Mouse (Mus musculus) layer of hippocampus, adult 9-10 months (tissue): Measurements from ENCODE around the gene Fam20a.

Experiments used
- DNase-seq: peaks from one replicate; pipeline ENCODE4 v3.0.0; 2022; ENCODE audit warnings: low spot score

The Fam20a gene

DNA sequence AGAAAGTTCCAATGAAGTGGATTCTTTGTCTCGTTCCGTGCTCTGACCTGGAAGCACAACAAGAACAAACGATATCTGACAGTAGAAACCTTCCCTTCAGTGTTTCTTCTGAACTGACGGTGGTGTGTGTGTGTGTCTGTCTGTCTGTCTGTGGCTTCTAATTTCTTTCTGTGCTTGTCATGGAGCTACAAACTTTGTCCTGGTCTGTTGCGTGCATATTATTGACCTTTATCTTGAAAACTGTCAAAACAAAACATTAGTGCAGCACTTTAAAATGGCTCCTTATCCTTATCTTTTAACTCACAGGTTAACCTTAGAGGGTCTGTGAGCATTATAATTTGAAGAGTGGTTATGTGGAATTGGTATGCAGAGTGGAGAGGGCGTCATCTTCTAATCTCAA lies 69.6 kb downstream of the Fam20a start:
- no peak for DNase-seq

DNA sequence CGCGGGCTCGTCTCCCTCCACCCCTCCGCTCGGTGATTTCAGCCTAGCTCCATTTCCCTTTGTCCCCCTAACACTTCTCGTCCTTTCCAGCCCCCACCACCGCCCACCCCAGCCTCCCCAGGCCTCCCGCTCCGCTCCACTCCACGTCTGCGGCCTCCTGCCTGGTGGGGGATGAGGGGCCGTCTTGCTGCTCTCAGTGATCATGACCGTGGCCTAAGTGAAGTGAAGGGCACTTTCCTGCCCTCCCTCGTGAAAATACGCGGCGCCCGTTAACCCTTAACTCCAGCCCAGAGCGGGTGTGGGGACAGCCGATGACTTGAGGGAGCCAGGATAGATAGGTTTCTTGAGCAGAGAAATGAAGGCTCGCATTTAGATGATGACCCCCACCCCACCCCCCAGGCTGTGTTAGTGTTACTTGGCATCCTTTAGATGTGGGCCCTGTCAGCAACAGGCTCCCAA lies 70.5 kb downstream of the Fam20a start:
- no peak for DNase-seq

DNA sequence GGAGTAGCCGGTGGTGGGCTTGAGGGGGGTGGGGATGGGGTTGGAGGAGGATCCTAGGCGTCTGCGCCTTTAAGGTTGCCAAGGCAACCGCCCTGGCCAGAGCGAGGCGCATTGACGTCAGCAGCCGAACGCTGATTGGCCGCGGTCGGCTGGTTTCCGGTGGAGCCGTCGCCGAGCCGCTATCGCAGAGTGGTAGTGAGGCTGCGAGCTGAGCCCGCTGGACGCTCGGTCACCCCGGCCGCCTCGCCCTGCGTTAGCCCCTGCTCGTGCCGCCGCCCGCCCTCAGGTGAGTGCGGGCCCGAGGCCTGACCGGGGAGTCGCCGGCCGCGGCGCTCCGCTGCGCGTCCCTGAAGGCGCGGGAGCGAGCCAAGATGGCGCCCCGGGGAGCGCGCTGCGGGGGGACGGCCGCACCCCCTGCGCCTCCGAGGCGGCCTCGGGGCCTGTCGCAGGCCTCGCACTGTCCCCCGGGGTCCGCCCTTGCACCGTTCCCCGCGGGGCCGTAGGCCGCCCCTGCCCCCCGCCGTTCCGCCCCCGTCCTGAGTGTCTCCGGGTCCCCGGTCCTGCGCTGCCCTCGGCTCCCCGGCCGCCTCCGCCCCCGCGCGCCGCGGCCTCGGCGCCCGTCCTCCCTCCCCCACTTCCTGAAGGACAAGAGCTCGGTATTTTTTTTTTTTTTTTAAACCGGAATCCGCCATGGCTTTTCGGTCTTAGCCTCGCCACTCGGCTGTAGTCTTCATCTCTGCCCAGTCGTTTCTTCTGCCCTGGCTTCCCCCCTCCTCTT lies 71.1 kb downstream of the Fam20a start:
- DNase-seq: peak; percentile 79

DNA sequence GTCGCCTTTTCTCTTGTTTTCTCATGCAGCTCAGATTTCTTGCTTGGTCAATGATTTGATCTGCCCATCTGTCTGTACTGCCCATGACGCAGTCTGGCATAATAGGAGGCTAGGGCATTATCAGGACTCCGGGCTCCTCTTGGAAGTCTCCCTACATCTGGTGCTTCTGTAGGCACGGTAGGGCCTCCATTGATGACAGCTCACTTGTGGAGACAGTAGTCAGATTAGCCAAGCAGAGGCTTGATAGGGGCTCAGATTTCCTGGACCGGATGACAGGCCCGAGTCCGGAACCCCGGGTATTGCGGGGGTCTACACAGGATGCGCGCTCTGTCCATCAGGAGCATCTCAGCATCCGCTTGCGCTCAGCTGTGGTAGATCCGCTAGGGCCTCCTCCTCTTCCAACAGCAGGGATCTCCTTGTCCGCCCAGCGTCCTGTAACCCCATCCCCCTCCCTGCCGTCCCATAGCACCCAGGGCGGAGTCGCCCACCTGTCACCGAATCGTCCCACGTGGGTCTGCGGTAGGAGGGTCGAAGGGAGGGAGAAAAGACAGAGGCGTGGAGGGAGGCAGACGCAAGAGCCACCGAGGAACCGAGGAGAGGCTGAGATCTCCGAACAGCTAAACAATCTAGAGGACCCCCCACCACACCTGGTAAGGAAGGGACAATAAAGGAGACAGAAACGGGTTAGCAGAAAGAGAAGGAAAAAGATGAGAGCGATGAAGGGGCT lies 71.9 kb downstream of the Fam20a start:
- DNase-seq: peak; percentile 56

DNA sequence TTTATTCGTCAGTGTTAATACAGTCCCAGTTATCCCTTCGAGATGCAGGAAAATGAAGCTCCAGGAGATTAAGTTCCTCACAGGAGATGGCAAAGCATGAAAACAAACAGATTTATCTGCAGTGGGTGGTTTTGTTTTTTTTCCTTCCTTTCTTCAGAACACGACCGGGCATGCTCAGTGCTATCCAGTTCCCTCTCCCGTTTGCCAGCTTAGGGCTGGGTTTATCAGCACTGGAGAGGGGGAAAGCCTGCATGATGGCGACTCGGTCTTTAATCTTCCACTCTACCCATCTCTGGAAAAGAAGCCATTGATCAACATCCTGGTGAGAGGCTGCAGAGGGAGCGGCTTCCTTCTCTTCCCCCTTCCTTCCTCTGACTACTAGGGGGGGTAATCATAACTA lies 72.9 kb downstream of the Fam20a start, which contains the start of gene Prkar1a:
Gene Prkar1a (plus strand): TSS at position 200 of the 400 bp plus-strand sequence.
- no peak for DNase-seq

DNA sequence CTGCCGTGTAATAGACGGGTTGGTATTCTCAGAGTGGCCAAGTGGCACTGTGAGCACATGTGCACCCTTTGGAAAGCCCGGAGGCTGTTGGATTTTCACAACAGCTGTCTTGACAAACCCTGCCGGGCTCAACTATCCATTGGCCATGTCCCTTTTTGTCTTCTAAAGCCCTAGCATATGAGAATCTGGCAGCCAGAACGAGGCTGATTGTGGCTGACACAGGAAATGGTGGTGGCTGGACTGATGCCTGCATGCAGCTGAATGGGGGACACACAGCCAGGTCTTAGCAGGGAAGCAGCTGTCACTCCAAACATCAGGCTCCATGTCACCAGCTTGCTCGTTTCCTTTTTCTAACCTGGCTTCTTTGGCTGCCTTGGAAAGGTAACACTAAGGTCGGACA lies 73.6 kb downstream of the Fam20a start:
- no peak for DNase-seq

DNA sequence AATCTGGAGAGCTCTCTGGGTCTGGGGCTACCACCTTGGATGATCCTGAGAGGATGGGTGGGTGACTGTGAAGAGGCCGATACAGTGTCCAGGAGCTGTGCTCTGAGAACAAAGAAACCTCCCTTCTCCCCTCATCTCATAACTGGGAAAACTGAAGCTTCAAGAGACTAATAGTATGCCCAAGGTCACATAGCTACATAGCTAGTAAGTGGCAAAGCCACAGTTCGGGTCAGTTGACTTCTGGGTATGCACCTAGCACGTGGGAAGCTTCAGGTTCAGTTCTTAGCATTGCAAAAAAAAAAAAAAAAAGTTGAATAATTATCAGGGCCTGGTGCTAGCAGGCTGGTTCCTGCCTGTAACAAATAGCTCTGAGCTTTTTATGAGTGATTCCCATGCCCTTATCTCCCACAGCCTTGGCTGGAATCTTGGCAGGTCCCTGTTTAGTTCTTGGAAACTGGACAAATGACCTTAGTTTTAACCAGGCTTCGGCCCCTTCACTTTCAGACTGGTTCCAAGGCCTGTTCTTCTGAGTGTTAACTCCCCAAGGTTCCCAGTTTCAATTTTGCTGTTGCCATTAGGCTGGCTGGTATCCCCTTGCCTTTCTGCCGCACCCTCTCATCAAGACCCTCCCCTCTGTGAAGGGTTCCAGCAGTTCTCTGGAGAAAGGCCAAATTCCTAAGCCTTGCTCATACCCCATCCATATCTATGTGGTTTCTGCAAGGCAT lies 80.4 kb downstream of the Fam20a start:
- no peak for DNase-seq

DNA sequence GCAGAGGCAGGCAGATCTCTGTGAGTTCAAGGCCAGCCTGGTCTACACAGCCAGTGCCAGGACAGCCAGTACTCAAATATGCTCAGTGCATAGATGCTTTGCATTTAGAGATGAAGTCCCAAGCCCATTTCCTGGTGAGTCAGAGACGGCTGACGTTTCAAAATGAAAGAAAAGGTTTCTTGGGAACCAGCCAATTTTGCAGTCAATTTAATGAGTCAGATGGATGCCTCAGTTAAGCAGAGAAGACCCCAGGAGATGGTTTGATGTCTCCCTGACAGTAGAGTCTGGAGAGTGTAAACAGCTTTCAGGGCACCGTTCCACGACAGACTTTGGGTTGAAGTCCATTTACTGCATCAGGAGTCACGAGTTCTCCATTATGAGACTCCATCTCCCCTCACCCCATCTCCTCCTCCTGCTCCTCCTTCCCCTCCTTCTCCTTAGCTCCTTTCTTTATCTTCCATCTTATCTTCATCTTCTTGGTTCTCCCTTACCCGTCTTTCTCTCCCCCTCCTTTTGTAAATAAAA lies 86.1 kb downstream of the Fam20a start:
- no peak for DNase-seq

DNA sequence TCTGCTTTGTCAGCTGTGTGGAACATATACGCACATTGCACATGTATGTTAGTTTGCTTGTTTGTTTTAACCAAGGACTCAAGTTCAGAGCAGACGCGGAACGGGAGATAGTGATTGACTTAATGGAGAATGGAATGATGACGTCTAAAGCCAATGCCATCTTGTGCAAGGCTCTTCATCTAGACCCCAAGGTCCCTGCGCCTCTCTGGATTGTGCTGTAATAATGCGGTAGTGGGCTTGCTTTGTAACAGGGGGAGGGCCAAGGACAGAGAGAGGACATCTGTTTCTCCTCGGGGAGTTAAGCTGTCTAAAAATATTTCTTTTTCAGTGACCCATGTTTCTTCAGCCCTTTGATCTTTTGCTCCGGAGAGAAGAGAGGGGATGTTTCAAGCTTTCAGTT lies 87.2 kb downstream of the Fam20a start:
- no peak for DNase-seq

DNA sequence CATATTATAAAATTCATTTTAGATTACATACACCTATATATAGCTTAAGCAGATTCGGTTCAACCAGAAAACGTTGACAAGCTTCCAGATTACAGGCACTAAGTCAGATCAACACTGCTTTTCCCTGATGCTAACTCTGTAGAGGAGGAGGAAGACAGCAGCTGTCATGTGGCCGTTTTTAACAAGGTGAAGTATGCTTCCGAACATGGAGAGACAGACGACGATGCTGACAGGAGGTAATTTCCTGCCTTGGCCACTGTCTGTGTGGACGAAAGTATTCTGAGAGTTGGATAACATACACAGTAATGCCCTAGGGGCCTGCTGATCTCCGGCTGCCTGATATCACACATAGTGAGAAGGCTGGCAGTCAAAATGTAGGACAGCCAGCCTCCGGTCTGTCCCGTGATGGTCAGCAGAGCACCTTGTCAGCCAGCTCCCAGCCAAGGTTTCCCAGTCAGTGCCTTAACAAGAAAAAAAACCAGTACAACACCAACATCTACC lies 93.0 kb downstream of the Fam20a start:
- DNase-seq: no peak

DNA sequence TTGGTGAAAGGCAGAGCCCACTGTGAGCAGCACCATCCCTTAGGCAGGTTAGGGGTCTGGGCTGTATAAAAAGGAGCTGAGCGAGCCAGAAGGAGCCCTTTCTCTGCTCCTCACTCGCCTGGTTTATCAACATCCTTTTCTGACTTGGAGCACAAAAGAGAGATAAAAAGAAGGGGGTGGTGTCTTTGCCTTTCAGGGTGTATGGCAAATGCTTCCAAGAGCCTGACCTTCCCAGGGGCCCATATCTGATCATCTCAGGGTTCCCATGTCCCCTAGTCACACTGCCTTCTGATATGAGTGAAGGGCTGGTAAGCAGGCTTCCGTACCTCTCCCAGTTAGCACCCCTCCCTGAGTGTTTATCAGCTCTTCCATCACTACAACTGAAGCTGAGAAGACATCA lies 94.0 kb downstream of the Fam20a start:
- no peak for DNase-seq

DNA sequence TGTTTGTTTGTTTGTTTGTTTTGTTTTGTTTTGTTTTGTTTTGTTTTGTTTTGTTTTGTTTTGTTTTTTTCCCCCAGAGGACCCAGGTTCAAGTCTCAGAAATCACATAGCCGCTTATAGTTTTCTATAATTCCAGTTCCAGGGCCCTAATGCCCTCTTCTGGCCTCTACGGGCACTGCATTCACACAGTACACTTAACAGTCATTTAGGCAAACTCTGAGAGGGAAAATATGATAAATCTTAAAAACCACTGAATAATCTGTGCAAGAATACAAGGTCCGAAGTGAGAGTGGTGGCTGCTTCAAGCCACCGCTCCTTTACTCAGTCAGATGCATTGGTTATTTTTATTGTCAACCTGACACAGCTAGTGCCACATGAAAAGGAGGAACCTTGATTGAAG lies 94.4 kb downstream of the Fam20a start:
- DNase-seq: no peak

DNA sequence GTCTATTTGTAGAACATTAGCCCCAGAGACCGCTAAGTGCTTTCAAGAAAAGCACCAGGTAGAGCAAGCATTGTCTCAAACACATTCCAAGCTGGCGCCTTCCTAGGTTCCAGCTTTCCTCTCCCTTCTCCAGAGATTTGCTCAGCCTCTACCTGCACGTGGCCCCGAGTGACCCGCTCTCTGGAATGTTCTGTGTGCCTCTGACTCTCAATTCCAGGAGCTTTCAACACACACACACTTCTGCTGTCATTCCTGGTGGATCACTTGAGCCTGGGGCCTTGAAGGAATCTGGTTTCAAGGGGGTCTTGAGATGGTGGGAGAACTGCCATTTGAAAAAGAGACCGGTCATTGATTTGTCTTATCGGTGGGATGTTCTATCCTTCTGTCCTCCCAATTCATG lies 98.8 kb downstream of the Fam20a start:
- no peak for DNase-seq

DNA sequence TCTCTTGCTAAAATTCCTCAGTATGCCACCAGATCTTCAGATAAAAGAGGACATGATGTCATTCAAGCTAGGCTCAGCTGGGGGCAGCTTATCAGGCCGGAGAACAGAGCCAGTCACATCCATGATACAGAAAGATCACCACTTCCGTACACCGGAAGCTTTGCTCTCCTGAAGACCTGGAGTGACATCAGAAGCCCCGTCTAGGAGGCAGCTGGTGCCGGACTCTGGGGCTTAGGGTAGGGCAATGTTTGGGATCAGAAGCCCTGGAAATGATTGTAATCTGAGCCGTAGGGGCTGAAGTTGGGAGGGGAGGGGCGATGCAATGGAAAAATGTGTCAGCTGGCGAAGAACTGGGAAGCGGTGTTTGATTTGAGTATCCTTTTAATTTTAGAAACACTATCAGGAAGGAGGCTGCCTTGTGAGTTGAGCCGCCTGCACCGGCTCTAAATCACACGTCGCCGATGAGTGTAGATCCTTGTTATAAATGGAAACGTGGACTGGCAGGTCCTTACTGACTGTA lies 99.5 kb downstream of the Fam20a start:
- DNase-seq: no peak

DNA sequence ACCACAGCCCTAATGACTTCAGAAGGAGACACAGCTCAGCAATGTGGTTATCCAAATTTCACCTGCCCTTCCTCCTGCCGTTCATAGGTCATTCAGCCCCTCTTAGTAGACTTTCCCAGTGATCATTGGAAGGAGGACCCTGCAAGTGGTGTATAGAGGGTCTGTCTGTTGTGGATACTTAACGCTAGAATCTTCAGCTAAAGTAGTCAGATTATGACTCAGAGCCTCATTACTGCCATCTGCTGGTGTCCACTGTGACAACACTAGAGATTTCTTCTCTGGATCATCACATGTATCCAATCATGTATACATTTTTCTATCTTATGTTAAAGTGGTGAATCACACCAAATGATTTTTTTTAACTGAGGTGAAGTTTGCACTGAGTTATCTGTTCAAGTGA lies 100.9 kb downstream of the Fam20a start:
- no peak for DNase-seq

DNA sequence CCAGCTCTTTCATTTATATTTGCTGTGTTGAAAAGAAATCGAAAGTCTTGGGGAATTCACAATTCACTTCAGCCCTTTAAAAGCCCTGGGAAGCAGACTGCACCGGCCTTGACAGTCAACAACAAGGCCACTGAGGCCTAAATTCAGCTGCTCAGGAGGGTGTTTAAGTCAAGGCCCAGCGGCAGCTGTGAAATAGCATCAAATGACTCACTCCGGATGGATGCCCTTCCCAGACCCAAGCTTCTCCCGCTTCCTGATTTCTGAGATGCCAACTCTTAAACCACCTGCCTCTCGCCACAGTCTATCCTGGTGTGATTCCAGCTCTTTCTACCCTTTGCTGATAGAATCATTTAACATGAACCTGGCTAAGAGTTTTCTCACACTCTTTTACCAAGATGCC lies 101.7 kb downstream of the Fam20a start:
- no peak for DNase-seq
